Mouse (Mus musculus): Measurements from ENCODE around the gene Nox3. TPM values are rescaled to one million over a fixed set of nuclear protein-coding genes. Genes with fewer than 3 reads are reported as not detected.

Nox3 gene
- polyA plus RNA-seq (2014; fragmentation: Illumina TruSeq; extraction: RNeasy Lipid Tissue Mini Kit (QIAGEN cat#74804); ENCODE audit: low read depth, low replicate concordance), result not detected

GRCm38 (mm10) chr17:3696161-3696560, at the start of gene Nox3:
Gene Nox3, minus strand, starts transcription at chr17:3696261.

Other genes with a start within 250 kb of the Nox3 start
- gene Cldn20, start 163.7 kb downstream of the Nox3 start, polyA plus RNA-seq (2014; fragmentation: Illumina TruSeq; extraction: RNeasy Lipid Tissue Mini Kit (QIAGEN cat#74804); ENCODE audit: low read depth, low replicate concordance), result 0.72 TPM
- 16.4 TPM for gene Tfb1m, start 138.5 kb downstream of the Nox3 start, polyA plus RNA-seq (2014; fragmentation: Illumina TruSeq; extraction: RNeasy Lipid Tissue Mini Kit (QIAGEN cat#74804); ENCODE audit: low read depth, low replicate concordance)